Mouse (Mus musculus) hindbrain, embryonic 16.5 days (tissue): ENCODE measurements around the gene Zbbx. TPM values are rescaled to one million over a fixed set of nuclear protein-coding genes. Genes with fewer than 3 reads are reported as not detected.

Experiments used
- ATAC-seq: fragments of 200-750 bp; cut with Nextera tagmentation; 2 replicates; pipeline ENCODE4 v1.8.0; 2017; ENCODE audit warnings: moderate TSS enrichment, moderate library complexity
- H3K27ac ChIP-seq: fragments of 300-500 bp; sonication (generic); 2 replicates; pipeline ENCODE4 v1.5.1; 2014; ENCODE audit warnings: low read depth, mild to moderate bottlenecking, control low read depth, low read length, moderate library complexity
- H3K27me3 ChIP-seq: fragments of 300-500 bp; sonication (generic); replicated peaks from 2 replicates; pipeline ENCODE4 v1.6.1; 2014; ENCODE audit warnings: low read length; ENCODE audit not compliant: control insufficient read depth, insufficient read depth
- H3K36me3 ChIP-seq: fragments of 300-500 bp; sonication (generic); 2 replicates; pipeline ENCODE4 v1.6.1; 2014; ENCODE audit warnings: mild to moderate bottlenecking, low read length, moderate library complexity, mixed read lengths; ENCODE audit not compliant: control insufficient read depth, insufficient read depth
- H3K4me1 ChIP-seq: fragments of 300-500 bp; sonication (generic); 2 replicates; pipeline ENCODE4 v1.6.1; 2014; ENCODE audit warnings: low read depth, low read length; ENCODE audit not compliant: control insufficient read depth, insufficient read depth
- H3K4me2 ChIP-seq: fragments of 300-500 bp; sonication (generic); 2 replicates; pipeline ENCODE4 v1.6.1; 2014; ENCODE audit warnings: mild to moderate bottlenecking, low read length, control low read depth, moderate library complexity
- H3K4me3 ChIP-seq: fragments of 300-500 bp; sonication (generic); 2 replicates; pipeline ENCODE4 v1.5.1; 2014; ENCODE audit warnings: mild to moderate bottlenecking, low read length, control low read depth, moderate library complexity
- H3K9ac ChIP-seq: fragments of 300-500 bp; sonication (generic); 2 replicates; pipeline ENCODE4 v1.6.1; 2014; ENCODE audit warnings: low read depth, mild to moderate bottlenecking, control low read depth, low read length, moderate library complexity
- H3K9me3 ChIP-seq: fragments of 300-500 bp; sonication (generic); 2 replicates; pipeline ENCODE4 v1.6.1; 2014; ENCODE audit warnings: mild to moderate bottlenecking, low read length, moderate library complexity; ENCODE audit not compliant: control insufficient read depth
- WGBS: fragments of 180-500 bp; shearing (Covaris S2); extraction: QIAGEN DNeasy Blood & Tissue Kit; methylation state at CpG from one replicate; pipeline ENCODE4 v1.1.7; 2014; 5-methylcytosine and 5-hydroxymethylcytosine counted together
- polyA plus RNA-seq: library from polyadenylated mRNA; unstranded; fragments of >200 nt; fragmentation: Nextera tagmentation; extraction: Ambion mirVana; gene quantifications from 2 replicates; pipeline ENCODE4 v1.2.1, GENCODE M21; 2015

The Zbbx gene
- 0.84 and 1.2 TPM in 2 replicates for polyA plus RNA-seq

GRCm38 (mm10) chr3:75164838-75165496 lies at the start of gene Zbbx:
Gene Zbbx (minus strand): TSS chr3:75165034.
- H3K4me2 ChIP-seq = peak within 1 kb of the TSS; percentile 74
- H3K9me3 ChIP-seq = no peaks in the 10 kb centered on the region
- H3K4me3 ChIP-seq = peak within 1 kb of the TSS; percentile 46
- H3K27ac ChIP-seq = no peak within 1 kb of the TSS
- H3K9ac ChIP-seq = peak within 1 kb of the TSS; percentile 46
- H3K4me1 ChIP-seq = no peaks in the 10 kb centered on the region
- H3K27me3 ChIP-seq = no peaks in the 10 kb centered on the region
- peak; percentile 99 for ATAC-seq
- 10% methylated on average over 20 of the region's 20 CpGs for WGBS
- no peaks in the 10 kb centered on the region for H3K36me3 ChIP-seq

DNA sequence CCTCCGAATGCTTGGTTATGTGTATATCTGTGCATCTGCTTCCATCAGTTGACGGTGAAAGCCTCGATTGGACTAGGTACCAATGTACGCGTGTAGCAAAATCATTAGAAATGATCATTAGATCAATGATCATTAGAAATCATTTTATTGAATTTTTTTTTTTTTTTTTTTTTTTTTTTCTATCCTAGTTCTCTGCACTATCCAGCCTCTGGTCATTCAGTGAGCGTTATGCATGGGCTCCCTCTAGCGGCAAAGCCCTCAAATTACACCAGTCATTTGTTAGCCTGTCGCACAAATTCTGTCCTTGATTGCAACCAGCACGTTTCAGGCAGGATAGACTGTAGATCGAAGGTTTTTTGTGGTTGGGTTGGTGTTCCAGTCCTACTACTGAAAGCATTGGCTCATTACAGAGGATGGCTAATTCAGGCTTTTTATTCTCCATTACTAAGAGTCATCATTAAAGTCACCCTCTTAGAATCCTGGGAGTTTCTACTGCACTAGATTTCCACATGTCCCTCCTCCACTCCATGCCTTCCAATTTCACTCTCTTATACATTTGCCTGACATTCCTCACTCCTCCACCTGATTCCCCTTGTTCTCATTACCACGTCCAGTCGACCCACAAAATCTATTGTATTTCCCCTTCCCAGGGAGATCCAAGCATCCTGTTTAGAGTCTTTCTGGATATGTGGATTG lies 38.1 kb upstream of the Zbbx start:
- Histone ChIP-seq H3K4me3 (no peak overlapping the region), H3K36me3 (no peaks in the 10 kb centered on the region), H3K4me1 (no peaks in the 10 kb centered on the region), H3K27ac (no peak overlapping the region), H3K4me2 (no peak overlapping the region), H3K9me3 (no peaks in the 10 kb centered on the region), H3K27me3 (no peaks in the 10 kb centered on the region), H3K9ac (no peak overlapping the region)
- ATAC-seq = 0 out of 2 replicates have a peak, but pooled peaks have one; percentile 24
- 37% methylated on average over 12 of the region's 12 CpGs for WGBS

- no peak overlapping the region for H3K27ac ChIP-seq
- no peak overlapping the region for H3K4me3 ChIP-seq
- 88% methylated on average over 1 of the region's 1 CpGs for WGBS
- ATAC-seq = no peak
- H3K9me3 ChIP-seq = no peaks in the 10 kb centered on the region
- H3K36me3 ChIP-seq = no peaks in the 10 kb centered on the region
- H3K4me1 ChIP-seq = no peaks in the 10 kb centered on the region
- H3K4me2 ChIP-seq = no peak overlapping the region
- no peak overlapping the region for H3K9ac ChIP-seq
- no peaks in the 10 kb centered on the region for H3K27me3 ChIP-seq
These were observed 17.8 kb upstream of the Zbbx start for GRCm38 (mm10) chr3:75182606-75183005.

- ATAC-seq = no peak
- 30% methylated on average over 3 of the region's 3 CpGs for WGBS
- no peak overlapping the region for H3K9ac ChIP-seq
These were observed 23.0 kb downstream of the Zbbx start for GRCm38 (mm10) chr3:75141876-75142275.

DNA sequence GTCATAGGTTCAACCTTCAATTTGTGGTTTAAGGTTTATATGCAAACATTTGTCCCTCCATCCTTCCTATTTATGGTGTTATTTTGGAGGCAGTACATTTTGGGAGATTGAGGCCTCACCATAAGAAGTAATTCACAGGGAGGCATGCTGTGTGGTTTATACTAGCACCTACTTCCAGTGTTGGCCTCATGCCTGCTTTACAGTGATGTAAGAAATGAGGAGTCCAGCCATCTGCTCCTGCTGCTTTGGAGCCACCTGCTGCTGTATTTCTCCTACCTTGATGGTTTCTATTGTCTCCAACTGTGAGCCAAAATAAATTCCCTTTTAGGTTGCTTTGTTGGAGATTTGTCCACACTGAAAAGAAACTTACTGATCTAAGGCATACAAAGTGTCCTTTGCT lies 60.0 kb downstream of the Zbbx start:
- H3K27me3 ChIP-seq = no peaks in the 10 kb centered on the region
- H3K9ac ChIP-seq = no peak overlapping the region
- peaks cover 2% of the 10 kb centered on the region; the same call in 1 of the 2 replicates for H3K9me3 ChIP-seq
- no peaks in the 10 kb centered on the region for H3K36me3 ChIP-seq
- H3K4me3 ChIP-seq = no peak overlapping the region
- ATAC-seq = no peak
- H3K4me1 ChIP-seq = no peaks in the 10 kb centered on the region
- no peak overlapping the region for H3K27ac ChIP-seq
- no peak overlapping the region for H3K4me2 ChIP-seq

More at GRCm38 (mm10) chr3:75141876-75142275, 23.0 kb downstream of the Zbbx start:
- Histone ChIP-seq H3K27ac (no peak overlapping the region), H3K4me3 (no peak overlapping the region), H3K9me3 (no peaks in the 10 kb centered on the region), H3K4me2 (no peak overlapping the region), H3K4me1 (no peaks in the 10 kb centered on the region), H3K36me3 (no peaks in the 10 kb centered on the region), H3K27me3 (no peaks in the 10 kb centered on the region)

GRCm38 (mm10) chr3:75085762-75086161 lies 79.1 kb downstream of the Zbbx start:
- H3K4me2 ChIP-seq = no peak overlapping the region
- no peaks in the 10 kb centered on the region for H3K36me3 ChIP-seq
- no peaks in the 10 kb centered on the region for H3K27me3 ChIP-seq
- H3K9ac ChIP-seq = no peak overlapping the region
- no peak for ATAC-seq
- no peak overlapping the region for H3K27ac ChIP-seq
- H3K9me3 ChIP-seq = no peaks in the 10 kb centered on the region
- no peak overlapping the region for H3K4me3 ChIP-seq
- 75% methylated on average over 1 of the region's 1 CpGs for WGBS
- H3K4me1 ChIP-seq = no peaks in the 10 kb centered on the region

DNA sequence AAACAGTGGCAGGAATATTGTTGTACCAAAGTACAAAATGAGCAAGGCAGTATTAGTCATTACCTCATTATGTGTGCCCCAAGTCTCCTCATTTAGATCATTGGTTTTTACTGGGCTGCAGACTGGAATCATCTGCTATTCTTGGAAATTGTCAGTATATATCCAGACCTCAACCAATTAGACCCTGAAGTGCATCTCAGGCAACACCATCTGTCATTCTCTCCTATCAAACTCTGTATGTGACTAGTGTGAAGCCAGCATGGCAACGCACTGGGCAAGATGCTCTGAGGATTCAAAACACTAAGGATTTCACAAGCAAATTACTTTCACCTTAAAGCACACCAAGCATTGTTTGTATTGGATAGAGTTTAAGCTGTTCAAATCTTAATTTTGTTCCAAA lies 85.9 kb downstream of the Zbbx start:
- no peaks in the 10 kb centered on the region for H3K27me3 ChIP-seq
- no peak overlapping the region for H3K4me2 ChIP-seq
- no peak overlapping the region for H3K9ac ChIP-seq
- no peaks in the 10 kb centered on the region for H3K9me3 ChIP-seq
- no peaks in the 10 kb centered on the region for H3K4me1 ChIP-seq
- WGBS = 76% methylated on average over 1 of the region's 1 CpGs
- no peaks in the 10 kb centered on the region for H3K36me3 ChIP-seq
- no peak overlapping the region for H3K4me3 ChIP-seq
- ATAC-seq = peak; percentile 58; the same call in 1 of the 2 replicates
- no peak overlapping the region for H3K27ac ChIP-seq

- no peaks in the 10 kb centered on the region for H3K27me3 ChIP-seq
- H3K4me1 ChIP-seq = no peaks in the 10 kb centered on the region
- no peaks in the 10 kb centered on the region for H3K36me3 ChIP-seq
- no peaks in the 10 kb centered on the region for H3K9me3 ChIP-seq
- H3K9ac ChIP-seq = no peak overlapping the region
- H3K4me3 ChIP-seq = no peak overlapping the region
- H3K4me2 ChIP-seq = no peak overlapping the region
- no peak for ATAC-seq
- H3K27ac ChIP-seq = no peak overlapping the region
- 86% methylated on average over 1 of the region's 1 CpGs for WGBS
These were observed 155.1 kb downstream of the Zbbx start for GRCm38 (mm10) chr3:75009701-75010100.
